Mouse (Mus musculus) neutrophil, adult 59 days (primary cell): ENCODE results near the gene Calm1. TPM values are rescaled to one million over a fixed set of nuclear protein-coding genes. Genes with fewer than 3 reads are reported as not detected.

Experiments used
- total RNA-seq, 2 experiments: library from RNA; stranded (reverse); gene quantifications; 1 replicate in 1 of 2; 2 replicates in 1 of 2; pipeline ENCODE4 v1.2.4; 2023

The Calm1 gene
- total RNA-seq = 100 to 1,000 TPM; 440 to 443 TPM

GRCm38 (mm10) chr12:100198967-100199660, at the start of gene Calm1:
Gene Calm1 (plus strand): TSS chr12:100199435.

DNA sequence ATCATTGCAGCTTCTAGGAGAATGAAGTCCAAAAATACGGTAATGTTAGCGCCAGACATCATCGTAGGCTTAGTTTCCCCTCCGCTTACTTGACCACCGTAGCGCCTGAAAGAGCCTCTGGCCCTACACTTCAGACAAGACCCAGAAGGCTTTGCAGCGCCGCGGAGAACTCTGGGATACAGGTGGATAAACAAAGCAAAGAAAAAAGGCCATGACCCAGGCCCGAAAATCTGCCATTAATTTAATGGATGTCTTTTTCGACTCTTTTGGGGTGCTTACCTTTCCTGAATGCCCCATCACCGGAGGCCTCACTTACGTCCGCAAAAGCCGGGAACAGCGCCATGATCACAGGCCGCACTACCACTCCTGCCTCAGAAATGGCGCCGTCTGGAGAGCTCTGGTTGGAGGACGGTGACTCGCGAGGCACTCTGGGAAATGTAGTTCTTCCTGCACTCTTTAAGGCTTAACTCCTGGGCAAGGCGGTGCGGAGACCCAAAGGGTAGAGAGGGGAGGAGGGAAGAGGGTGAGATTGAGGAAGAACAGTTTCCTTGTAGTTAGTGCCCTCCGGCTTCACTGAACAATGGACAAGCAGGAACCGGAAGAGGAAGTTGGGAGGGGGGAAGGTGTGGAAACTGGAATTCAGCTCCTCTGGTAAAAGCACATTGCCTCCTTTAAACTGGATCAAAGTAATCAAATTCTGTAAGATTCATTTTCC, 39.8 kb upstream of the Calm1 start, which contains the start of gene Nrde2:
Nrde2 (minus strand) TSS at position 393 of the 715 bp plus-strand sequence.

Other genes with a start within 250 kb of the Calm1 start
- under 1 TPM; 0.16 to 0.86 TPM for gene Kcnk13, start 234.9 kb upstream of the Calm1 start, total RNA-seq
- gene Psmc1, start 89.3 kb upstream of the Calm1 start, total RNA-seq = 10 to 100 TPM; 63.4 to 79.2 TPM
- 10 to 100 TPM; 13.6 to 14.6 TPM for gene Nrde2, start 39.8 kb upstream of the Calm1 start, total RNA-seq